Mouse (Mus musculus): Measurements from ENCODE around the gene Fryl.

DNA sequence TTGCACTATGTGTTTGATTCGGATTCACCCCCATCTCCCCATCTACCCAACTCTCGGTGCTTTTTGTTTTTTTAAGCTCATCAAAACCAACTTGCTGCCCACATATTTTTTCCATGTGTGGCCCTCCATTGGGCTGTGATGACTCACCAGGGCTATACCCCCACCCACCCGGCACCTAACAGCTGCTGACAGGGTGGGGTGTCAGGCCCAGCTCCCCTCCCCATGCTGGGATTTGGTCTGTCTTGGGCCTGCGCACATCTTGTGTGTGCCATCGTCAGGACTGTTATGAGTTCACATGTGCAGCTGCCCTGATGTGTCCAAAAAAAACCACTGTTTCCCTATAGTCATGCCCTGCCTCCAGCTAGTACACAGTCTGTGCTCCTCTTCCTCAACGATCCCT is 33.4 kb downstream of the Fryl start:
- TF ChIP-seq TAL1 (IDR thresholded peaks at IDR 0.05; ENCODE audit: low read length) (no peak), GATA1 (IDR thresholded peaks at IDR 0.05; ENCODE audit: low read length) (no peak)

All from erythroblast, embryonic 14.5 days (primary cell).